Mouse (Mus musculus) kidney, adult 2 months (tissue): ENCODE data around the gene 1700017B05Rik. TPM values are rescaled to one million over a fixed set of nuclear protein-coding genes. Genes with fewer than 3 reads are reported as not detected.
A peak's percentile ranks its signal among the peaks of the same experiment; 100 is the strongest.

Experiments used
- DNase-seq: peaks from one replicate; pipeline ENCODE4 v3.0.0; 2021
- H3K27ac ChIP-seq: fragments of 200-500 bp; 2 replicates; pipeline ENCODE4 v1.5.1; 2012; ENCODE audit warnings: low read depth, low read length, control low read depth, inconsistent platforms; ENCODE audit not compliant: insufficient read depth
- H3K27me3 ChIP-seq: fragments of 200-500 bp; replicated peaks from 2 replicates; pipeline ENCODE4 v1.6.1; 2012; ENCODE audit warnings: mild to moderate bottlenecking, moderate library complexity, low read length, inconsistent platforms; ENCODE audit not compliant: control insufficient read depth, insufficient read depth
- H3K36me3 ChIP-seq: fragments of 200-500 bp; 2 replicates; pipeline ENCODE4 v1.6.1; 2012; ENCODE audit warnings: mild to moderate bottlenecking, moderate library complexity, low read length, inconsistent platforms; ENCODE audit not compliant: control insufficient read depth, insufficient read depth
- H3K4me1 ChIP-seq: fragments of 200-500 bp; 2 replicates; pipeline ENCODE4 v1.6.1; 2011; ENCODE audit warnings: low read length; ENCODE audit not compliant: control insufficient read depth, insufficient read depth
- H3K4me3 ChIP-seq: fragments of 200-500 bp; 2 replicates; pipeline ENCODE4 v1.5.1; 2011; ENCODE audit warnings: mild to moderate bottlenecking, low read depth, low read length, control low read depth; ENCODE audit not compliant: insufficient read depth
- CTCF ChIP-seq: fragments of 200-500 bp; conservative IDR thresholded peaks from 2 replicates; pipeline ENCODE4 v1.5.1; 2011; ENCODE audit warnings: low read depth, mild to moderate bottlenecking, control low read depth, low read length, moderate library complexity, mixed read lengths; ENCODE audit not compliant: insufficient read depth, insufficient read length
- POLR2A ChIP-seq: fragments of 200-500 bp; IDR thresholded peaks from one replicate; pipeline ENCODE4 v1.6.1; 2011; ENCODE audit warnings: low read depth, low read length, control low read depth
- WGBS: fragments of 180-500 bp; shearing (Covaris S2); methylation state at CpG from one replicate; pipeline ENCODE4 v1.1.7; 2018; 5-methylcytosine and 5-hydroxymethylcytosine counted together
- polyA plus RNA-seq: library from polyadenylated mRNA; depleted of rRNA; stranded (reverse); fragments of >200 nt; gene quantifications from 2 replicates; pipeline ENCODE4 v1.2.3, GENCODE M21; 2012

Gene 1700017B05Rik
- polyA plus RNA-seq, 1 experiment, result 9.5 TPM

GRCm38 (mm10) chr9:57267421-57267820 is 5.0 kb upstream of the 1700017B05Rik start:
- Histone ChIP-seq H3K4me3 (no peak overlapping the region), H3K4me1 (peaks cover 4% of the 10 kb centered on the region; the same call in 1 of the 2 replicates), H3K27me3 (no peaks in the 10 kb centered on the region), H3K36me3 (no peaks in the 10 kb centered on the region), H3K27ac (no peak overlapping the region)
- no peak for DNase-seq
- no peak for TF ChIP-seq POLR2A
- no peak for TF ChIP-seq CTCF
- WGBS, result 61% methylated on average over 5 of the region's 5 CpGs

- Histone ChIP-seq H3K36me3 (no peaks in the 10 kb centered on the region), H3K27me3 (no peaks in the 10 kb centered on the region), H3K4me1 (peaks cover 12% of the 10 kb centered on the region; the same call in 1 of the 2 replicates), H3K27ac (no peak overlapping the region), H3K4me3 (no peak overlapping the region)
- 43% methylated on average over 5 of the region's 5 CpGs for WGBS
- DNase-seq, result no peak
- TF ChIP-seq POLR2A (no peak), CTCF (no peak)
Observed at GRCm38 (mm10) chr9:57265125-57265524, 2.7 kb upstream of the 1700017B05Rik start.

- TF ChIP-seq CTCF (no peak), POLR2A (no peak)
- H3K27ac ChIP-seq, result peak overlapping the region; percentile 69
- peaks cover 12% of the 10 kb centered on the region; the same call in 1 of the 2 replicates for H3K4me1 ChIP-seq
- H3K36me3 ChIP-seq, result no peaks in the 10 kb centered on the region
- no peak for DNase-seq
- 57% methylated on average over 13 of the region's 13 CpGs for WGBS
- no peaks in the 10 kb centered on the region for H3K27me3 ChIP-seq
- peak overlapping the region; percentile 96 for H3K4me3 ChIP-seq
Observed at GRCm38 (mm10) chr9:57262795-57263684, 628 bp upstream of the 1700017B05Rik start.

GRCm38 (mm10) chr9:57261516-57261912 is 898 bp downstream of the 1700017B05Rik start:
- Histone ChIP-seq H3K4me1 (peaks cover 12% of the 10 kb centered on the region; the same call in 1 of the 2 replicates), H3K27me3 (no peaks in the 10 kb centered on the region), H3K4me3 (peak overlapping the region; percentile 96), H3K36me3 (no peaks in the 10 kb centered on the region), H3K27ac (no peak overlapping the region)
- WGBS, result 1% methylated on average over 26 of the region's 26 CpGs
- peak; percentile 63 for DNase-seq
- TF ChIP-seq CTCF (no peak), POLR2A (no peak)

GRCm38 (mm10) chr9:57260940-57261339 is 1.5 kb downstream of the 1700017B05Rik start:
- Histone ChIP-seq H3K27me3 (no peaks in the 10 kb centered on the region), H3K27ac (no peak overlapping the region), H3K4me3 (peak overlapping the region; percentile 96), H3K4me1 (peaks cover 12% of the 10 kb centered on the region; the same call in 1 of the 2 replicates), H3K36me3 (no peaks in the 10 kb centered on the region)
- TF ChIP-seq CTCF (no peak), POLR2A (no peak)
- no peak for DNase-seq
- 36% methylated on average over 12 of the region's 12 CpGs for WGBS

- TF ChIP-seq CTCF (peak; percentile 100), POLR2A (no peak)
- Histone ChIP-seq H3K4me1 (peaks cover 12% of the 10 kb centered on the region; the same call in 1 of the 2 replicates), H3K4me3 (no peak overlapping the region), H3K36me3 (no peaks in the 10 kb centered on the region), H3K27ac (no peak overlapping the region), H3K27me3 (no peaks in the 10 kb centered on the region)
- peak; percentile 94 for DNase-seq
- WGBS, result under 1% methylated on average over 3 of the region's 3 CpGs
Observed at GRCm38 (mm10) chr9:57259736-57260135, 2.7 kb downstream of the 1700017B05Rik start.

- Histone ChIP-seq H3K4me3 (no peak overlapping the region), H3K27ac (no peak overlapping the region), H3K4me1 (peaks cover 13% of the 10 kb centered on the region; the same call in 1 of the 2 replicates), H3K27me3 (no peaks in the 10 kb centered on the region), H3K36me3 (no peaks in the 10 kb centered on the region; the same call in 1 of the 2 replicates)
- TF ChIP-seq CTCF (no peak), POLR2A (no peak)
- WGBS, result 81% methylated on average over 9 of the region's 9 CpGs
- no peak for DNase-seq
Observed at GRCm38 (mm10) chr9:57257627-57258026, 4.8 kb downstream of the 1700017B05Rik start.
